Mouse (Mus musculus): ENCODE data around the gene Vmn1r68. TPM values are rescaled to one million over a fixed set of nuclear protein-coding genes. Genes with fewer than 3 reads are reported as not detected.

Gene Vmn1r68
- polyA plus RNA-seq (2014; fragmentation: Illumina TruSeq; extraction: RNeasy Lipid Tissue Mini Kit (QIAGEN cat#74804); ENCODE audit: low read depth, low replicate concordance) = not detected

GRCm38 (mm10) chr7:10558385-10558784, at the start of gene Vmn1r68:
TSS of gene Vmn1r68 (minus strand) at chr7:10558485.

DNA sequence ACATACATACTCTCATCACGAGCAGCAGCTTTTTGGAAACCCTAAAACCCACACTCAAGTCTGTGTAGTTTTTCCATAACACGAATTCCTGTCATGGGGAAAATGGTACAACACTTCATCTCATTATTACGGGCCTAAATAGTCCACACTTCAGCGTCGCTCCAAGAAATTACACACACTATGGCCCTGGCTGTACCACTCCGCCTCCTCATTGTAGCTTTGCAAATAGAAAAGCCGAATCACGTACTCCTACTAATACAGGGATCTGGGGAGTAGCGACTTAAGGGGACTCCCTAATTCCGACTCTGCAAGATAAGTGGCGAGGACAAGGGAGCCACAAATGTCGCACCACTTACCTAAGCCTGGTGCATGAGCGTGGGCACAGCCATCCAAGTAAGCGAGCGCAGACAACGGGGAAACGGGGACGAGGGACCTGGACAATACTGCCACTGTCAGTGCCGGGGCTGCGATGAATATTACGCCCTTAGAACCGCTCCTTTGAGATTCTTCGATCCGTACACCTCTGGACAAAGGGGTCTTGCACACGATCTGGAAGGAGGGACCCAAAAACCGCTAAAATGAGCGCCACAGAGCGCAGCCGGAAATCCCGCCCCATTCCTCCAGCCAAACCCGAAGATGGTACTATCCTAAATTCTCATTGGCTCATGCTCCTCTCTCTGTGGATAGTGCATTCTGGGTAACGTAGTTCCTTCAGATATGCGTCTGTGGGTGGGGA, 63.3 kb downstream of the Vmn1r68 start, which contains the start of gene Zik1:
Gene Zik1, minus strand, starts transcription at position 609 of the 736 bp plus-strand sequence.

Other genes with a start within 250 kb of the Vmn1r68 start
- gene Vmn1r67, start 115.2 kb downstream of the Vmn1r68 start, polyA plus RNA-seq (2014; fragmentation: Illumina TruSeq; extraction: RNeasy Lipid Tissue Mini Kit (QIAGEN cat#74804); ENCODE audit: low read depth, low replicate concordance) = not detected
- 1.0 TPM for gene Zik1, start 63.1 kb downstream of the Vmn1r68 start, polyA plus RNA-seq (2014; fragmentation: Illumina TruSeq; extraction: RNeasy Lipid Tissue Mini Kit (QIAGEN cat#74804); ENCODE audit: low read depth, low replicate concordance)
- not detected for gene Vmn1r69, start 55.2 kb upstream of the Vmn1r68 start, polyA plus RNA-seq (2014; fragmentation: Illumina TruSeq; extraction: RNeasy Lipid Tissue Mini Kit (QIAGEN cat#74804); ENCODE audit: low read depth, low replicate concordance)
- not detected for gene Vmn1r70, start 73.0 kb upstream of the Vmn1r68 start, polyA plus RNA-seq (2014; fragmentation: Illumina TruSeq; extraction: RNeasy Lipid Tissue Mini Kit (QIAGEN cat#74804); ENCODE audit: low read depth, low replicate concordance)
- not detected for gene Nlrp4b, start 129.3 kb upstream of the Vmn1r68 start, polyA plus RNA-seq (2014; fragmentation: Illumina TruSeq; extraction: RNeasy Lipid Tissue Mini Kit (QIAGEN cat#74804); ENCODE audit: low read depth, low replicate concordance)
- not detected for gene Vmn1r71, start 195.9 kb upstream of the Vmn1r68 start, polyA plus RNA-seq (2014; fragmentation: Illumina TruSeq; extraction: RNeasy Lipid Tissue Mini Kit (QIAGEN cat#74804); ENCODE audit: low read depth, low replicate concordance)

Data from heart, adult 10 weeks (tissue).